Mouse (Mus musculus): ENCODE measurements at regions not wholly inside any gene's neighbourhood (a gene's known extent, or its start where the extent isn't known, plus 50 kb on each side); places are given as distances from the start of the nearest gene placed in this dataset.
"Not testable (repeated sequence)": the region's sequence is repeated elsewhere in the genome, so short reads cannot be mapped to it uniquely, and the experiment has no call there.

DNA sequence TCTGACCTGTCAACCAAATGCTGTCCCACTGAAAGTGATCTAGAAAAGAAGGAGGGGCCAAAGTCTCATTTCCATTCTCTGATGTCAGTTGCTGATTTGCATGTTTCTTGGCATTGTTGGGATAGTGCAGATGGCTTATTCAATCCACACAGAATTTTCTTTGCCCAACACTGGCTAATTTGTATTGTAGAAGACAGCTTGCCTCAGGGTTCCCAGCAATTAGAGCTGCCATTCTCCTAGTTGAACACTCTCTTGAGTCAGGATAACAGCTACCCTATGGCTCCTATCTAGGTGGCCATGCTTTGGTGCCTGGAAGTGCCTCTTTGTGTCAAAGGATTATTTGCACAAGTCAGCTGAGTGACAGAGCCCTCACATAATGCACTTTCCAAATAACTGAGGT, 569.0 kb downstream of the Lrriq3 start:
- no peak for DNase-seq (ENCODE audit: low spot score in 2 of 2)

GRCm38 (mm10) chr3:155672558-155672957, 579.3 kb downstream of the Lrriq3 start:
- DNase-seq (ENCODE audit: low spot score in 2 of 2) = no peak

GRCm38 (mm10) chr3:155680200-155680599, 587.0 kb downstream of the Lrriq3 start:
- no peak for DNase-seq (ENCODE audit: low spot score in 2 of 2)

DNA sequence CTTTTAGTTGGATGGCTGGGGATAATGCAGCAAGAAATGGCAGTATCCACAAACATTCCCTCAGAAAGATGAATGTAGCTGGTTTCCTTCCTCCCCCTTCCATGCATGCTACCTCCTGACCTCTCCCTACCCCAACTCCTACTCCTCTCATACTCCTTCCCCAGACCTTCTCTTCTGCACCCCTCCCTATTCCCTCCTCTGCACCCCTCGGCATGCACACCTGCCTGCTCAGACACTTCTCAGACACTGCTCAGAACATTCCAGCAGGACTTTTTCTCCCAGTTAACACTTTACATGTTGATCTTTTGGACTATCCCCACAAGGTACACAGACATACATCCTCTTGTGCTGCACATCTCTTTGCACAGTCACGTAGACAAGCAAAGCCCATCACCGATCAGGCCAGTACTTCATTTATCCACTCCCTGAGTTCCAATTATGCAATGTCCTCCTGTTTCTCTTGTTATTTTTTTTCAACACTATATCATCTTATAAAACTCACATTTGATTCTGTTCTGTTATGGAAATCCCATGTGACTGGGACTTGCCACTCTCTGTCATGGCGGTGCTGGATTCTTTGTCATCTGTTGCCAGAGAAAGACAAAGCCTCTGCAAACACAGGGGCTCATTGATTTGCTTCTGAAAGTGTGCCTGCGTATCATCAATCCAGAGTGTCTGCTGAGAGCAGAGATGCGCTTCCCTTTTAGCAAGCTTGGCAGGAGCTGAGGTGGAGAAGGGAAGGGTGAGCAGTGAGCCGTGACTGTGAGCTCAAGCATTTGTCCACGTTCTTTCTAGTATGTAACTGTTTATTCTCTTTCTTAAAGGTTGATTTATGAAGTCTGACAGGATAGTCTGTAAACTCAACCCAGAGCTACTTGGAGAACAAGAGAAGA, 589.9 kb downstream of the Lrriq3 start:
- no peak for DNase-seq (ENCODE audit: low spot score in 2 of 2)

GRCm38 (mm10) chr3:155688358-155688757, 595.1 kb downstream of the Lrriq3 start:
- DNase-seq (ENCODE audit: low spot score in 2 of 2) = no peak

DNA sequence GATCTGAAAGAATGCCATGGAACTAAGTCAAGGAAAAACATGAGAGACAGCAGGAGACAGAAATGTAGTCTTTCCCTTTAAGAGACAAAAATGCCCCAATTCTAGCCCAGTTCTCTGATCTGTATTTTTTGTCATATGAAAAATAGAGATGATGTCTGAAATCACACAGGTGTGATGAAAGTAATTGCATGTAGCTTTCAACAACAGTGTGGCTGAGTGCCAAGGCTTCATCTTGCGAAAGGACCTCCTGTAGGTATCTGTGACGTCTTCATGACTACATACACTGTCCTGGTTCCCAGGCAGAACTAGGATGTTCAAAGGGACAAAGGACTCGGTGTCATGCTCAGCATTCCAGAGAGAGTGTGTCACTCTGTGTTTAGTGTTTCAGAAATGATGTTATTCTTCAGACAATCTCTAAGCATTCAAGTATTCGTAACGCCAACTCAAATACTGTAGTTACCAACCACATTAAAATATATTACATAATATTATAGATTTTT, 629.8 kb downstream of the Lrriq3 start:
- DNase-seq (ENCODE audit: low spot score in 2 of 2) = no peak

- DNase-seq (ENCODE audit: low spot score in 2 of 2) = no peak
Observed at GRCm38 (mm10) chr3:155742421-155742820, 649.2 kb downstream of the Lrriq3 start.

DNA sequence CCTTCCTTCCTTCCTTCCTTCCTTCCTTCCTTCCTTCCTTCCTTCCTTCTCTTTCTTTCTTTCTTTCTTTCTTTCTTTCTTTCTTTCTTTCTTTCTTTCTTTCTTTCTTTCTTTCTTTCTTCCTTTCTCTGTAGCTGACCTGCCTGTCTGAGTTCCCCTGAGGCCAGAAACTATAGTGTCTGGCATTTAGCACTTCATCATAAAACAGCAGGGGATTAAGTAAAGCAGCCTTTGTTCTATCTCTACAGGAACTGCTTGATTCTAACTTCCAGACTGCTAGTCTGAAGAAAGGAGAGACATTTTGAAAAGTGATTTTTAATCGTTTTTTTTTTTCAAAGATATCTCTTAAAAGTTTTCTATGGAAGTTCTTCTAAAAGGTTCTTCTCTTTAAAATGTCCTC, 653.4 kb downstream of the Lrriq3 start:
- DNase-seq (ENCODE audit: low spot score in 2 of 2) = not testable (repeated sequence)

GRCm38 (mm10) chr3:155747511-155747910, 654.3 kb downstream of the Lrriq3 start:
- DNase-seq (ENCODE audit: low spot score in 2 of 2) = no peak

DNA sequence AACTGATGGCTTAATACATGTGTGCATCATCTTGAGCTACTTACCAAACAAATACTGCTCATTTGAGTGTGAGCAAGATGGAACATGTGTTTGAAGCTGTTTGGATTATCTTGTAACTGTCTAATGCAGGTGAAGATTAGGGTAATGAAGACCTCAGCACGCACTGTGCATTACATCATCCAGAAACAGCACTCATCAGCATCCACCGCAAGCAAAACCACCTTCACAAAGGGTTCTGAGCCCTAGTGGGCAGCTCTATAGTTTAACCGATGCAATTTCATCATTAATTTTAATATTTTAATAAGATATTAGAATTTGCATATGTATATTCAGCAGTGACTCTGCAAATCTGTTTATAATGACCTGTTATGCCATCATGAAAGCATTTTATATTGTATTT, 664.1 kb downstream of the Lrriq3 start:
- DNase-seq (ENCODE audit: low spot score in 2 of 2) = no peak

- no peak for DNase-seq (ENCODE audit: low spot score in 2 of 2)
Observed at GRCm38 (mm10) chr3:155776019-155776418, 682.8 kb downstream of the Lrriq3 start.

- DNase-seq (ENCODE audit: low spot score in 2 of 2) = no peak
Observed at GRCm38 (mm10) chr3:155777025-155777424, 683.8 kb downstream of the Lrriq3 start.

DNA sequence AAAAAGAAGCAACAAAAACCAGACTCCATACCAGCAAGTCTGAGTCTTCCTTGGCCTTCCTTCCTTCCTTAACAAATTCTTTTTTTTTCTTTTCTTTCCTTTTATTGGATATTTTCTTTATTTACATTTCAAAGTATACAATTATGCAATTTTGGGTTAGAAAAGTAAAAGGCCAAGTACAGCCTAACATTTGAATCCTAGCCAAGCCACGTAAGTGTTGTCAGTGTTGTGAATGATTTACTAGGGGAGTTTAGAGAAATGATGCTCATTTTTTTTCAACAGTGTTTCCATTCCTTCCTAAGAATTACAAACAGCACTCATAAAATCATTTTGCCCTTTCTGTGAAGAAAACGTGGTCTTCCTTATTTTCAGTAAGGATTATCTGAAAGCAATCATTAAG, 722.5 kb downstream of the Lrriq3 start:
- DNase-seq (ENCODE audit: low spot score in 2 of 2) = no peak

- DNase-seq (ENCODE audit: low spot score in 2 of 2) = no peak
Observed at GRCm38 (mm10) chr3:155824863-155825262, 731.6 kb downstream of the Lrriq3 start.

- no peak for DNase-seq (ENCODE audit: low spot score in 2 of 2)
Observed at GRCm38 (mm10) chr3:155866286-155866685, 695.3 kb upstream of the Negr1 start.

GRCm38 (mm10) chr3:155875696-155876095, 685.9 kb upstream of the Negr1 start:
- DNase-seq (ENCODE audit: low spot score in 2 of 2) = no peak

DNA sequence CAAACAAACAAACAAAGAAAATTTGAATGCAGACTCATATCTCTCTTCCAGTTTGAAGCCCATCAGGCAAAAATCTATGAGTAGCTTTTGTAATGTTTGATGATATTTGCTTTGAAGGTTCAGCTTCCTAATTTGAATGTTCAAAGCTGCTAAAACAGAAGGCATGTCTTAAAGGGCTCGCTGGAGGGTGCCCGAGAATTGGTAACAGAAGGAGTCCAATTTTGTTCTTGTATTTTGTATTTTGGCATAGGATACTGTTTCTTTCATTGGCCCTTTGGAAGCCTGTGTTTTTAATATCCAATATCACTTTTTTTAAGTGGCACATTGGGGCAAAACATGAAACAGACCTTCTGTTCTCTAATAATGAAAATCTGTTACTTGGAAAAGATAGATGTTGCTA, 683.2 kb upstream of the Negr1 start:
- DNase-seq (ENCODE audit: low spot score in 2 of 2) = no peak

GRCm38 (mm10) chr3:155880722-155881121, 680.9 kb upstream of the Negr1 start:
- no peak for DNase-seq (ENCODE audit: low spot score in 2 of 2)

GRCm38 (mm10) chr3:155915981-155916380, 645.6 kb upstream of the Negr1 start:
- DNase-seq (ENCODE audit: low spot score in 2 of 2) = peak; percentile 3 to 7

DNA sequence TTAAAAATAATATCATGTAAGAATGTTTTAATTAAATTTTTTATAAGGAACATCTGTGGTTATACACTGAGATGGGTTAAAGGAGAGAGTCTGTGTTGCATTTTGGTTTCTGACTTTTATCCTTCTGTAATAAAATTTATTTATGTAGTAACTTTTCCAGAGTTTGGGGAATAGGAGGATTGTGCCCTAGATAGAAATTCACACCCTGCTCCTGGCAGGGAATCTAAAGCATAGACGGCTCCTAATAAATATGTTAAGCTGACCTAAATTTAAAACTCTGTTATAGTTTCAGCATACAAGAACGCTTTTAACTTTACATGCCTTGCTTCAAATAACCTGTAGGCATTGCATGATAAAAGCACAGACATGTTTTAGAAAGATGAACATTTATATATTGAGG, 618.7 kb upstream of the Negr1 start:
- no peak for DNase-seq (ENCODE audit: low spot score in 2 of 2)

DNA sequence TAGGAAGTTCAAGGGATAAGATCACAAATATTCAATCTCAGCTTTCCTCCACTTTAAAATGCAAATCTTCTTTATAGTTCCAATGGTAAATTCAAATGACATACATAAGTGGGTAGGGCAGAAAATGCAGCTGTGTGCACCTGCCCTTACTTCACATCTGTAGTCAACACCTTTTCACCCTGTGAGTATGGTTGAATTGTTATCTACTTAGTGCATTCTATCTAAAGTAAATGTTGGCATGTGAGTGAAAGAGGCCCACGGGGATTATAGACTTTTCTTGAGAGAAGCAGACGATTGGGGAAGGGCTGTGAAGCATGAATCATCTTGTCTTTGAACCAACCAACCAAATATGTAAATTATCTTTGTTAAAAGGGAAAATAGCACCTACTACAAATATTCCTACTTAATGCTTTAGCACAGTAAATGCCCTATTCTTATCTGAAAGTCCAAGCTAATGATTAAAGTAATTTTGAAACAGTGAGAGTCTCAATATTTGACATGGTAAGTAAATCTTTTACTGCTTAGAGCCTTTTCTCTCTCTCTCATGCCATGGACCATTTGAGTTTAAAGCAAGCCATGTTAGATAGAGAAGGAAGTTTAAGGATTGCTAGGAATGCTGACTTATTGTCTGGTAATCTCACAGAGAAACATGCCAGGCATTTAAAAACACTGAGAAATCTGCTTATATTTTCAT, 617.4 kb upstream of the Negr1 start:
- no peak for DNase-seq (ENCODE audit: low spot score in 2 of 2)

DNA sequence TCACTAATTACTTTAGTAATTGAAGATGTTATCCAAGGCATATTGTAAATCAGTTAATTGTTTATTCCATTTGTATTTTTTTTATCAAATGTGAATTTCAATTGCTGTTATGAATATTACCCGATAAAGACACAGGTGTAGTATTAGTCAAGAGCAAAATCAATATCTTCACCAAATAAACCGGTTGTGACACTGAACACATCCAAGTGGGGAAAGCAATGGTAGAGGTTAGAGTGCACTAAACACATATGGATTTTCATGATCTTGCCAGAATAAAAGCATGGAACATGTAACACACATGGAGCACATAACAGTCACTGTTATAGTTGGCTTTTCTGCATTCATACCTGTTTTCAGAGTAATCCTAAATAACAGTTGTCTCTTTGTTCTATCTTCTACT, 616.4 kb upstream of the Negr1 start:
- DNase-seq (ENCODE audit: low spot score in 2 of 2) = no peak

All from left cerebral cortex, adult 18-20 months (tissue).